Mouse (Mus musculus): ENCODE results near the gene Mlh1.

- TF ChIP-seq CTCF (IDR thresholded peaks at IDR 0.05) (no peak), EP300 (IDR thresholded peaks at IDR 0.05) (no peak)
Measured at GRCm38 (mm10) chr9:111223406-111223805, 48.2 kb downstream of the Mlh1 start.
